Mouse (Mus musculus): ENCODE results near the gene Wdr6.

The Wdr6 gene

GRCm38 (mm10) chr9:108578545-108579343 is at the start of gene Wdr6:
Gene Wdr6, minus strand, starts transcription at chr9:108578739.
- peak; percentile 98 for DNase-seq (ENCODE audit: low read depth)

- DNase-seq (ENCODE audit: low read depth) = peak; percentile 59
Measured at GRCm38 (mm10) chr9:108628141-108628540, 49.6 kb upstream of the Wdr6 start.

- no peak for DNase-seq (ENCODE audit: low read depth)
Measured at GRCm38 (mm10) chr9:108626498-108626897, 48.0 kb upstream of the Wdr6 start.

- DNase-seq (ENCODE audit: low read depth) = no peak
Measured at GRCm38 (mm10) chr9:108617301-108617700, 38.8 kb upstream of the Wdr6 start.

- DNase-seq (ENCODE audit: low read depth) = no peak
Measured at GRCm38 (mm10) chr9:108611488-108611887, 32.9 kb upstream of the Wdr6 start.

GRCm38 (mm10) chr9:108608889-108609288 is 30.4 kb upstream of the Wdr6 start:
- no peak for DNase-seq (ENCODE audit: low read depth)

- DNase-seq (ENCODE audit: low read depth) = peak; percentile 56
Measured at GRCm38 (mm10) chr9:108607929-108608328, 29.4 kb upstream of the Wdr6 start.

- no peak for DNase-seq (ENCODE audit: low read depth)
Measured at GRCm38 (mm10) chr9:108601986-108602385, 23.4 kb upstream of the Wdr6 start.

GRCm38 (mm10) chr9:108600011-108600410 is 21.5 kb upstream of the Wdr6 start:
- DNase-seq (ENCODE audit: low read depth) = no peak

GRCm38 (mm10) chr9:108599021-108599566 is 20.6 kb upstream of the Wdr6 start:
- DNase-seq (ENCODE audit: low read depth) = no peak

GRCm38 (mm10) chr9:108596998-108597764 is 18.6 kb upstream of the Wdr6 start, which contains the start of gene P4htm:
Gene P4htm, minus strand, starts transcription at chr9:108597667.
- DNase-seq (ENCODE audit: low read depth) = no peak

GRCm38 (mm10) chr9:108594354-108594753 is 15.8 kb upstream of the Wdr6 start:
- DNase-seq (ENCODE audit: low read depth) = no peak

- no peak for DNase-seq (ENCODE audit: low read depth)
Measured at GRCm38 (mm10) chr9:108591462-108591861, 12.9 kb upstream of the Wdr6 start.

- peak; percentile 59 for DNase-seq (ENCODE audit: low read depth)
Measured at GRCm38 (mm10) chr9:108589229-108589628, 10.7 kb upstream of the Wdr6 start.

- no peak for DNase-seq (ENCODE audit: low read depth)
Measured at GRCm38 (mm10) chr9:108587571-108588180, 9.1 kb upstream of the Wdr6 start.

GRCm38 (mm10) chr9:108579344-108579690 is 778 bp upstream of the Wdr6 start:
- DNase-seq (ENCODE audit: low read depth) = no peak

- peak; percentile 53 for DNase-seq (ENCODE audit: low read depth)
Measured at GRCm38 (mm10) chr9:108577934-108578544, 500 bp downstream of the Wdr6 start.

- no peak for DNase-seq (ENCODE audit: low read depth)
Measured at GRCm38 (mm10) chr9:108577025-108577424, 1.5 kb downstream of the Wdr6 start.

GRCm38 (mm10) chr9:108575321-108576297 is 2.9 kb downstream of the Wdr6 start:
- no peak for DNase-seq (ENCODE audit: low read depth)

GRCm38 (mm10) chr9:108574921-108575320 is 3.6 kb downstream of the Wdr6 start:
- DNase-seq (ENCODE audit: low read depth) = no peak
